Mouse (Mus musculus) C2C12 (cell line): ENCODE measurements at regions not wholly inside any gene's neighbourhood (a gene's known extent, or its start where the extent isn't known, plus 50 kb on each side); places are given as distances from the start of the nearest gene placed in this dataset.

ENCODE experiments used
- CEBPB ChIP-seq: IDR thresholded peaks from one replicate; pipeline ENCODE4 v1.6.1; 2011; ENCODE audit warnings: low read depth, mild to moderate bottlenecking, control low read depth, moderate library complexity
- CTCF ChIP-seq: IDR thresholded peaks from one replicate; pipeline ENCODE4 v1.5.1; 2011; ENCODE audit not compliant: control insufficient read depth, insufficient read depth, insufficient read length
- FOSL1 ChIP-seq: IDR thresholded peaks from one replicate; pipeline ENCODE4 v1.8.0; 2011; ENCODE audit warnings: mild to moderate bottlenecking, low read length; ENCODE audit not compliant: poor library complexity, insufficient read depth, severe bottlenecking
- MAX ChIP-seq: IDR thresholded peaks from one replicate; pipeline ENCODE4 v1.6.1; 2011; ENCODE audit warnings: mild to moderate bottlenecking, control low read depth
- MYOD1 ChIP-seq: IDR thresholded peaks from one replicate; pipeline ENCODE4 v1.6.1; 2011; ENCODE audit warnings: low read depth; ENCODE audit not compliant: control insufficient read depth, insufficient read length
- MYOG ChIP-seq: IDR thresholded peaks from one replicate; pipeline ENCODE4 v1.6.1; 2011; ENCODE audit not compliant: control insufficient read depth, insufficient read length; ENCODE audit errors: extremely low read depth
- USF1 ChIP-seq: IDR thresholded peaks from one replicate; pipeline ENCODE4 v1.6.1; 2011; ENCODE audit warnings: low read depth, mild to moderate bottlenecking, control low read depth, moderate library complexity

DNA sequence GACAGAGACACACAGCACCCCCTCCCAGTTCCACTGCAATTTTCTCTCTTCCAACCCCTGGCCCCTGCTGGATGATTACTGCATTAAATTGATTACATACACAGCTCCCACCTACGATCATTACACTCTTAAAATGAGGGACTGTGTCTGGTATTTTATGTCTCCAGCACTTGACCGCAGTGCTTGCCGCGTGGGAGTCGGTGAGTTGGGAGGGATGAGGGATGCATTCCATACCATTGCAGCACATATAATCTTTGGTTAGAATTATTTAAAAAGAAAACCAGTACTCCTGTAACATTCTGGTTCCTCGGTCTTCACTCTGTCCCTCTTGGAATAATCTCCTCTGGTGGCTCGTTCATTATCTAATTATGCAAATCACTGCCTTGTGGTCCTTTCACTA, 230.2 kb upstream of the Far2 start:
- no peak for TF ChIP-seq CTCF
- TF ChIP-seq MYOG, result no peak
- no peak for TF ChIP-seq USF1
- no peak for TF ChIP-seq MYOD1
- no peak for TF ChIP-seq MAX
- TF ChIP-seq CEBPB, result no peak
- no peak for TF ChIP-seq FOSL1
